Mouse (Mus musculus): ENCODE results near the gene Hcn3.

DNA sequence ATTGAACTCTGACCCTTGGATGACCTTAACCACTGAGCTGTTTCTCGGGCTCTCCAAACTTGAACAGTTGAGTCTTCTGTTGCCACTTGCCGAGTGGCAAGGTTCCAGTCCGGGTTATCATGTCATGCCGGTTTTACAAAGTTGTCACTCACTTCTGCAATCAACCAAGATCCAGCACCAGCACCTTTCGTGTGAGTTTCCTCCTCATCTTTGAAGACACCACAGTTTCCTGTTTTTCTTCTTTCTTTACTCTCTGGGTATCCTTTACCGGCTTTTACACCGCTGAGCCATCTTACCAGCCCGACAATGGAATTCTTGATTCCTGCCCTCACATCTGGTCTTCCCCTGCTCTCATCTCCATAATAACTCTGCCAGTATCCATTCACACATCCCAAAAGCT lies 30.4 kb upstream of the Hcn3 start:
- no peak for TF ChIP-seq POLR2A (IDR thresholded peaks at IDR 0.05; ENCODE audit: insufficient read length, low read depth)
- TF ChIP-seq POLR2AphosphoS2 (IDR thresholded peaks at IDR 0.05; ENCODE audit: insufficient read length, low read depth), result no peak
- TF ChIP-seq USF1 (IDR thresholded peaks at IDR 0.05; ENCODE audit: low read depth), result no peak
- no peak for TF ChIP-seq MYOG (IDR thresholded peaks at IDR 0.05; ENCODE audit: control insufficient read depth in 1 of 3, insufficient read depth in 1 of 3, insufficient read length in 2 of 3, low read depth in 2 of 3)
- TF ChIP-seq TCF3 (IDR thresholded peaks at IDR 0.05; ENCODE audit: insufficient read length, low read depth), result no peak
- TF ChIP-seq MYOD1 (IDR thresholded peaks at IDR 0.05; ENCODE audit: control insufficient read depth in 1 of 3, insufficient read length in 2 of 3, low read depth in 2 of 3), result no peak
